Comparison of ENCODE assay signal across 23 mouse cellular contexts in the genomic region with DNA sequence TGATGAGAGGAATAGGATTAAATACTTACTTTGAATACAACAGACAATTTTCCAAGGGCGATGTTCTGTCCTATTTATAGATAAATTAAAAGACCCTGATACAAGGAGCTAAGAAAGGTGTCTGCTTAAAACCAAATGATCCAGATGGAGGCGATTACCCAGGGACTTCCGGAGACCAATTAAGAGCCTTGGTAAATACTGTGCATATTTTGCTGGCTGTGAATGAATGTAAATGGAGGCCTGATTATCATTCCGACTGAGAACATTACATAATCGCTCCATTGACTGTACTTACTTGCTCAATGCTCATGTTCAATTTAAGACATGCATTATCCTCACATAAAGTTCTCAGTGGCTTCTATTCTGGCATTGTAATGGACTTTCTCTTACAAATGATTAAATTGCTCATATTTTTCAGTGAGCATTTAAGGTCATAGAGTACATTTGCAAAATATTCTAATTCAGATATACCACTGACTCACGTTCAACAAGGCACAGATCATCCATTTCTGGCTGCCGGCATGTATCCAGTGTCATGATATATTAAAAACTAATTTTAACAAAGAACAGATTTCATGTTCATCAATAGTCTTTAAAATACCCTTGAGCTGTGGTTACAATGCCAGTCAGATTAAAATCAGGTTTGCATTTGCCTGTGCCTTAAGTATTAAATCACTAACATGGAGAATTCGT.
A peak's percentile ranks its signal among the peaks of the same experiment; 100 is the strongest.
DNase-seq lines count a peak whose midpoint lies in the region; ATAC-seq lines count a peak whose summit lies in the region.
"Had no signal": no experiment of that assay in that cellular context is flagged by ENCODE, and none has a peak within 500 bp of the region (broad histone marks: within the 10 kb centered on the region; RNA-seq: fewer than 3 reads in every experiment).

No protein-coding gene starts in this region.

- H3K9ac ChIP-seq in forebrain, embryonic 14.5 days (ENCODE audit: low read length) = no peak overlapping the region
- no peak overlapping the region for H3K9ac ChIP-seq in midbrain, embryonic 13.5 days (replicated peaks)
- H3K9ac ChIP-seq: embryonic facial prominence, embryonic 12.5 days; heart, embryonic 12.5 days had no signal

- no peak overlapping the region for H3K27ac ChIP-seq in forebrain, embryonic 14.5 days (ENCODE audit: low read depth, low read length)
- no peak overlapping the region for H3K27ac ChIP-seq in midbrain, embryonic 13.5 days
- H3K27ac ChIP-seq: embryonic facial prominence, embryonic 12.5 days; kidney, postnatal 0 days; stomach, postnatal 0 days had no signal

- H3K4me3 ChIP-seq in forebrain, embryonic 14.5 days (ENCODE audit: low read depth, low read length) = no peak overlapping the region
- H3K4me3 ChIP-seq in midbrain, embryonic 13.5 days (replicated peaks) = no peak overlapping the region
- H3K4me3 ChIP-seq: embryonic facial prominence, embryonic 12.5 days; erythroblast, embryonic 14.5 days; heart, embryonic 12.5 days had no signal

- peaks cover 7% of the 10 kb centered on the region for H3K4me1 ChIP-seq in forebrain, embryonic 14.5 days (ENCODE audit: control insufficient read depth, insufficient read depth, low read length)
- H3K4me1 ChIP-seq in midbrain, embryonic 13.5 days (replicated peaks) = peaks cover 4% of the 10 kb centered on the region; the same call in 1 of the 2 replicates
- H3K4me1 ChIP-seq: embryonic facial prominence, embryonic 12.5 days had no signal

- no peaks in the 10 kb centered on the region for H3K36me3 ChIP-seq in forebrain, embryonic 14.5 days (ENCODE audit: control insufficient read depth, insufficient read depth, low read length)
- H3K36me3 ChIP-seq in midbrain, embryonic 13.5 days = no peaks in the 10 kb centered on the region
- H3K36me3 ChIP-seq: embryonic facial prominence, embryonic 12.5 days; heart, embryonic 12.5 days had no signal

- H3K9me3 ChIP-seq in forebrain, embryonic 14.5 days (replicated peaks; ENCODE audit: control insufficient read depth, low read length) = no peaks in the 10 kb centered on the region
- H3K9me3 ChIP-seq in midbrain, embryonic 13.5 days = no peaks in the 10 kb centered on the region
- H3K9me3 ChIP-seq: embryonic facial prominence, embryonic 12.5 days; heart, embryonic 12.5 days had no signal

- no peaks in the 10 kb centered on the region for H3K27me3 ChIP-seq in forebrain, embryonic 14.5 days (replicated peaks; ENCODE audit: control insufficient read depth, insufficient read depth, low read length)
- H3K27me3 ChIP-seq in midbrain, embryonic 13.5 days = no peaks in the 10 kb centered on the region
- H3K27me3 ChIP-seq: embryonic facial prominence, embryonic 12.5 days; heart, embryonic 12.5 days had no signal

- 21% methylated on average over 8 of the region's 8 CpGs for WGBS in forebrain, embryonic 14.5 days
- 62% methylated on average over 8 of the region's 8 CpGs for WGBS in midbrain, embryonic 13.5 days

- peak; percentile 4 for DNase-seq in layer of hippocampus, adult 9-11 months
- no peak for DNase-seq in layer of hippocampus, postnatal 14 days (ENCODE audit: low spot score in 2 of 2)
- peak; percentile 26 for DNase-seq in brain, adult 2 months (ENCODE audit: low read depth, low spot score)
- peak; percentile 87 for DNase-seq in forebrain, embryonic 14.5 days (ENCODE audit: low spot score)
- no peak for DNase-seq in thymus, postnatal 25 days
- DNase-seq: adrenal gland, adult 8-10 months; B cell, adult 2 months; cerebellum, postnatal 10 days; heart, postnatal 14 days; kidney, adult 18-20 months; left cerebral cortex, postnatal 4 days; liver; lung, postnatal 10 days; right cerebral cortex, postnatal 4 days; thymus, postnatal 14 days had no signal

- ATAC-seq in forebrain, embryonic 14.5 days = peak; percentile 93
- ATAC-seq in midbrain, embryonic 13.5 days = peak; percentile 65; the same call in 1 of the 2 replicates
- ATAC-seq in granulocyte monocyte progenitor cell, adult 5-6 weeks (replicated peaks; ENCODE audit: poor library complexity, severe bottlenecking) = no peak
- ATAC-seq in CD4-positive, CD25-positive, alpha-beta regulatory T cell, adult 4 months = no peak

- no peak overlapping the region for H3K4me2 ChIP-seq in forebrain, embryonic 14.5 days (ENCODE audit: low read length)
- H3K4me2 ChIP-seq in midbrain, embryonic 13.5 days (replicated peaks) = no peak overlapping the region
- H3K4me2 ChIP-seq: embryonic facial prominence, embryonic 12.5 days; heart, embryonic 12.5 days had no signal

Comparison
In these comparisons a context has a peak if more than half of its experiments do, and no peak if none do; other contexts are left out.
1. DNase-seq: peak in layer of hippocampus, adult 9-11 months (single experiment), brain, adult 2 months (single experiment) and forebrain, embryonic 14.5 days (single experiment); none in layer of hippocampus, postnatal 14 days (0 of 2) and thymus, postnatal 25 days (single experiment).
2. ATAC-seq: peak in forebrain, embryonic 14.5 days (single experiment) and midbrain, embryonic 13.5 days (single experiment); none in granulocyte monocyte progenitor cell, adult 5-6 weeks (single experiment) and CD4-positive, CD25-positive, alpha-beta regulatory T cell, adult 4 months (single experiment).